Comparison of ENCODE assay signal across 9 mouse cellular contexts in the genomic region with DNA sequence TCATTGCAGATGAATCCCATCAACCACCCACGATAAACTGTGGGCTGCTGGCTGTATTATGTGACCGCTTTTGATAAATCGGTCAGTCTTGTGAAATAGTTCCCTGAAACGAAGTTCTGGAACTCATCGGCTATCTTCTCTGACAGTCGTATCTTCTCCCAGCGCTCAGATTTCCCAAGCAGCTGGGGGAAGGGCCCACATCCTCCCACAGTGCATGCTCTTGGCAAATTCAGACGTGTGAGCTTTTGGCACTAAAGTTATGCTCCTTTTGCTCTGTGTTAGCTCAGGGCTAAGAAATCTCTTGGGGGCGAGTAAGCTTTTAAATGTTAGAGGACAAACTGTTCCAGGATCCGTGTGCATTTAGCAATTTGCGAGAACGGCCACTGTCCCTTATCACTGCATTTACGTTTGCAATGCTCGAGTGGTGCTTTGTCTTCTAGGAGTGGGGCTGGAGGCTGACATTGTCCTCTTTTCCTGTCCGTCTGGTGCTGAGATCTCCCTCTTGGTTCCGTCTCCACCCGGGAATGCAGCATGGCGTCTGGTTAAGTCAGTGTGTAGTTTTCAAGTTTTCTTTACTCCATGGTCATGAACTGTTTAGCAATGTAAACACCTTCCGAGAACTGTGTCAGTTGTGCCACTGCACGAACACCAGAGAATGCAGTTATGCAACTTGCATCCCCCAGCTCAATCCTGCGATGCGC. TPM values are rescaled to one million over a fixed set of nuclear protein-coding genes. Genes with fewer than 3 reads are reported as not detected.
A peak's percentile ranks its signal among the peaks of the same experiment; 100 is the strongest.
DNase-seq lines count a peak whose midpoint lies in the region; ATAC-seq and TF ChIP-seq lines count a peak whose summit lies in the region.
"Had no signal": no experiment of that assay in that cellular context is flagged by ENCODE, and none has a peak within 500 bp of the region (broad histone marks: within the 10 kb centered on the region; RNA-seq: fewer than 3 reads in every experiment).

No protein-coding gene starts in this region.

- H3K36me3 ChIP-seq in lung, postnatal 0 days (ENCODE audit: insufficient read depth, low read length) = no peaks in the 10 kb centered on the region
- H3K36me3 ChIP-seq in midbrain, embryonic 13.5 days = no peaks in the 10 kb centered on the region
- no peaks in the 10 kb centered on the region for H3K36me3 ChIP-seq in hindbrain, embryonic 14.5 days (replicated peaks; ENCODE audit: control insufficient read depth, insufficient read depth)
- H3K36me3 ChIP-seq in forebrain, embryonic 16.5 days (ENCODE audit: control insufficient read depth, insufficient read depth) = no peaks in the 10 kb centered on the region
- H3K36me3 ChIP-seq in neural tube, embryonic 15.5 days = no peaks in the 10 kb centered on the region

- 0 out of 2 replicates have a peak overlapping the region, but pooled peaks have one; percentile 12 for H3K9ac ChIP-seq in lung, postnatal 0 days (replicated peaks; ENCODE audit: low read depth)
- no peak overlapping the region for H3K9ac ChIP-seq in midbrain, embryonic 13.5 days (replicated peaks)
- no peak overlapping the region for H3K9ac ChIP-seq in hindbrain, embryonic 14.5 days
- H3K9ac ChIP-seq in forebrain, embryonic 16.5 days (replicated peaks; ENCODE audit: low read depth, low read length) = no peak overlapping the region
- H3K9ac ChIP-seq in neural tube, embryonic 15.5 days (replicated peaks) = no peak overlapping the region

- peak; percentile 94 for ATAC-seq in lung, postnatal 0 days
- no peak for ATAC-seq in midbrain, embryonic 13.5 days
- ATAC-seq in hindbrain, embryonic 14.5 days (ENCODE audit: low FRiP score) = no peak
- ATAC-seq in forebrain, embryonic 16.5 days = no peak
- no peak for ATAC-seq in neural tube, embryonic 15.5 days (ENCODE audit: low FRiP score)

- peaks cover 7% of the 10 kb centered on the region; the same call in 1 of the 2 replicates for H3K4me1 ChIP-seq in lung, postnatal 0 days (ENCODE audit: insufficient read depth, low read depth, low read length)
- no peaks in the 10 kb centered on the region for H3K4me1 ChIP-seq in midbrain, embryonic 13.5 days (replicated peaks)
- no peaks in the 10 kb centered on the region for H3K4me1 ChIP-seq in hindbrain, embryonic 14.5 days (replicated peaks; ENCODE audit: control insufficient read depth, insufficient read depth, low read length)
- no peaks in the 10 kb centered on the region for H3K4me1 ChIP-seq in forebrain, embryonic 16.5 days (replicated peaks; ENCODE audit: control insufficient read depth, insufficient read depth, low read length)
- H3K4me1 ChIP-seq in neural tube, embryonic 15.5 days = no peaks in the 10 kb centered on the region

- no peak for TF ChIP-seq CTCF in lung, postnatal 0 days (IDR thresholded peaks at IDR 0.05)

- H3K27me3 ChIP-seq in lung, postnatal 0 days (replicated peaks; ENCODE audit: insufficient read depth, low read length) = no peaks in the 10 kb centered on the region
- H3K27me3 ChIP-seq in midbrain, embryonic 13.5 days = peaks cover 10% of the 10 kb centered on the region
- H3K27me3 ChIP-seq in hindbrain, embryonic 14.5 days (ENCODE audit: control insufficient read depth, insufficient read depth, low read length) = no peaks in the 10 kb centered on the region
- H3K27me3 ChIP-seq in forebrain, embryonic 16.5 days (replicated peaks; ENCODE audit: control insufficient read depth, insufficient read depth, low read length) = no peaks in the 10 kb centered on the region
- peaks cover 4% of the 10 kb centered on the region; the same call in 1 of the 2 replicates for H3K27me3 ChIP-seq in neural tube, embryonic 15.5 days (replicated peaks)

- 20% methylated on average over 22 of the region's 22 CpGs for WGBS in lung, postnatal 0 days
- 72% methylated on average over 22 of the region's 22 CpGs for WGBS in midbrain, embryonic 13.5 days
- 75% methylated on average over 22 of the region's 22 CpGs for WGBS in hindbrain, embryonic 14.5 days
- WGBS in forebrain, embryonic 16.5 days = 81% methylated on average over 22 of the region's 22 CpGs
- 73% methylated on average over 22 of the region's 22 CpGs for WGBS in neural tube, embryonic 15.5 days

- H3K27ac ChIP-seq in lung, postnatal 0 days (ENCODE audit: low read length) = no peak overlapping the region
- H3K27ac ChIP-seq in midbrain, embryonic 13.5 days = no peak overlapping the region
- H3K27ac ChIP-seq in hindbrain, embryonic 14.5 days = no peak overlapping the region
- H3K27ac ChIP-seq in forebrain, embryonic 16.5 days (ENCODE audit: low read length) = no peak overlapping the region
- H3K27ac ChIP-seq in neural tube, embryonic 15.5 days (replicated peaks) = no peak overlapping the region

- no peaks in the 10 kb centered on the region for H3K9me3 ChIP-seq in lung, postnatal 0 days (ENCODE audit: low read length)
- H3K9me3 ChIP-seq in midbrain, embryonic 13.5 days = no peaks in the 10 kb centered on the region
- H3K9me3 ChIP-seq in hindbrain, embryonic 14.5 days (ENCODE audit: control insufficient read depth, low read length) = no peaks in the 10 kb centered on the region
- H3K9me3 ChIP-seq in forebrain, embryonic 16.5 days (ENCODE audit: control insufficient read depth, low read length) = no peaks in the 10 kb centered on the region
- H3K9me3 ChIP-seq in neural tube, embryonic 15.5 days (replicated peaks) = no peaks in the 10 kb centered on the region

- intact Hi-C loops in heart, postnatal 10 days (cut with DNase I) = no loop called here

- DNase-seq in 416B (ENCODE audit: low read depth) = peak; percentile 13
- DNase-seq in adrenal gland, postnatal 25 days = peak; percentile 12
- peak; percentile 61 to 68 for DNase-seq in heart, postnatal 10 days
- peak; percentile 86 for DNase-seq in lung, postnatal 0 days (ENCODE audit: low spot score)
- no peak for DNase-seq in hindbrain, embryonic 14.5 days (ENCODE audit: low spot score)

- H3K4me2 ChIP-seq in lung, postnatal 0 days (replicated peaks; ENCODE audit: low read depth, low read length) = peak overlapping the region; percentile 25
- H3K4me2 ChIP-seq in midbrain, embryonic 13.5 days (replicated peaks) = no peak overlapping the region
- no peak overlapping the region for H3K4me2 ChIP-seq in hindbrain, embryonic 14.5 days (replicated peaks)
- no peak overlapping the region for H3K4me2 ChIP-seq in forebrain, embryonic 16.5 days (ENCODE audit: low read length)
- H3K4me2 ChIP-seq in neural tube, embryonic 15.5 days = no peak overlapping the region
- H3K4me2 ChIP-seq: midbrain, embryonic 11.5 days had no signal

- peak; percentile 65 for TF ChIP-seq EP300 in lung, postnatal 0 days (IDR thresholded peaks at IDR 0.05)

- no peak overlapping the region; the same call in 1 of the 2 replicates for H3K4me3 ChIP-seq in lung, postnatal 0 days (ENCODE audit: low read depth, low read length)
- no peak overlapping the region for H3K4me3 ChIP-seq in midbrain, embryonic 13.5 days (replicated peaks)
- no peak overlapping the region for H3K4me3 ChIP-seq in hindbrain, embryonic 14.5 days (replicated peaks; ENCODE audit: low read length)
- H3K4me3 ChIP-seq in forebrain, embryonic 16.5 days (replicated peaks; ENCODE audit: low read length) = no peak overlapping the region
- no peak overlapping the region for H3K4me3 ChIP-seq in neural tube, embryonic 15.5 days (replicated peaks)

RNA-seq across cellular contexts. Expression of a gene that starts 12.3 kb away (rescaled TPM):
- total RNA-seq in adrenal gland, postnatal 25 days (2021) = 2.2 and 3.1 TPM in 2 replicates
- 1 to 10 TPM; 3.7 to 3.9 TPM for total RNA-seq in heart, postnatal 10 days (2021)
- polyA plus RNA-seq in lung, postnatal 0 days (2015; fragmentation: Nextera tagmentation; extraction: Ambion mirVana) = 1.1 and 1.7 TPM in 2 replicates
- 9.2 and 9.9 TPM in 2 replicates for polyA plus RNA-seq in midbrain, embryonic 13.5 days (2015; fragmentation: Nextera tagmentation; extraction: Ambion mirVana)
- polyA plus RNA-seq in hindbrain, embryonic 14.5 days (2014; fragmentation: Nextera tagmentation; extraction: Ambion mirVana) = 3.2 and 4.0 TPM in 2 replicates
- polyA plus RNA-seq in forebrain, embryonic 16.5 days (2015; fragmentation: Nextera tagmentation; extraction: Ambion mirVana) = 7.7 and 8.6 TPM in 2 replicates
- polyA plus RNA-seq in neural tube, embryonic 15.5 days (2015; fragmentation: Nextera tagmentation; extraction: Ambion mirVana) = 2.3 and 7.0 TPM in 2 replicates
